Mouse (Mus musculus) right cerebral cortex, postnatal 14 days (tissue): ENCODE measurements at regions not wholly inside any gene's neighbourhood (a gene's known extent, or its start where the extent isn't known, plus 50 kb on each side); places are given as distances from the start of the nearest gene placed in this dataset.

Experiments
- DNase-seq: peaks from one replicate; pipeline ENCODE4 v3.0.0; 2022

DNA sequence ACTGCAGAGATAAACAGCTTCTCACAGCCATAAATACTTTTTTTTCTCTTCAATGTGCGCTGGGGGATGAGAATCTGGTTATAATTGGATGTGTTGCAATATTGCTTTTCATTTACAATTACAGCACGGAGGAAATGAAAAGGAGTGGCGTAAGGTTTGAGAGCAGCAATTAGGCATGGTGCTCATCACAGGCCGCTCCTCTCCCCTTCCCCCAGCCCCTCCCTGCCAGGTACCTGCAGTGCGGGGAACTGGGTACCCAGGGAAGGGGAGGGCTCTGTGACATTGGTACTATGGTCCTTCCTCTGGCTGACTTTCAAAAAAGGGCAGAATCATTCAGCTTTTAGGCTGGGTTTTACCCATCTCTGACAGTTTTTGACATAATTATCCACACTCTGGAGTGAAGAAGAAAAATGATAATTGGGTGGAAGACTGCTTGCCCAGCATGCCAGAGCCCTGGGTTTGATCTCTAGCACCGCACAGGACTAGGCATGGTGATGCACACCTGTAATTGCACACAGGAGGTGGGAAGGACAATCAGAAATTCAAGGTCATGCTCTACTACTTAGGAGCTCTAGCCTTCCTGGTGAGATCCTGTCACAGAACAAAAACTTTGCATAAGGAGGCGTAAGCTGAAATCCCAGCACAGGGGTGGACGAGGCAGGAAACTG is 59.1 kb upstream of the Ercc4 start:
- DNase-seq, result no peak

DNA sequence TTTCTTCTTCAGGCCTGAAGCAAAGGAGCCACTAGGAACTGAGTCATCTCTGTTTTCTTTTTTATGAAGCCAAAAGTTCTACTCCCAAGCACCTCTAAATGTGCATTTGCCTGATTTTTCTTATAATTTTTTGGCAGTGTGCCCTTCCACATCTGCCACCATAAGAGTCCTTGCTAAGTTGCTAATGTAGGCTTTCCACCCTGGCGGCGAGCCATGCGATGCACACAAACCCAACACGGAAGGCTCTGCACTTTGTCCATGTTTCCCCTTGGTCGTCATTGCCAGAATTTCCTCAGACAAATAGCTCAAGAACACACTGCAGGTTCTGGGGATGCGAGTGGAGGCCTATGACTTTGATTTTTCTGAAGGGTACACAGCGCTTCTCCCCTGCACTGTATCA is 54.5 kb upstream of the Ercc4 start:
- no peak for DNase-seq
